Mouse (Mus musculus): Measurements from ENCODE around the gene Meis2. TPM values are rescaled to one million over a fixed set of nuclear protein-coding genes. Genes with fewer than 3 reads are reported as not detected.
A peak's percentile ranks its signal among the peaks of the same experiment; 100 is the strongest.

Meis2 gene
- polyA plus RNA-seq, 1 experiment from 2014 or later: 72.6 TPM

DNA sequence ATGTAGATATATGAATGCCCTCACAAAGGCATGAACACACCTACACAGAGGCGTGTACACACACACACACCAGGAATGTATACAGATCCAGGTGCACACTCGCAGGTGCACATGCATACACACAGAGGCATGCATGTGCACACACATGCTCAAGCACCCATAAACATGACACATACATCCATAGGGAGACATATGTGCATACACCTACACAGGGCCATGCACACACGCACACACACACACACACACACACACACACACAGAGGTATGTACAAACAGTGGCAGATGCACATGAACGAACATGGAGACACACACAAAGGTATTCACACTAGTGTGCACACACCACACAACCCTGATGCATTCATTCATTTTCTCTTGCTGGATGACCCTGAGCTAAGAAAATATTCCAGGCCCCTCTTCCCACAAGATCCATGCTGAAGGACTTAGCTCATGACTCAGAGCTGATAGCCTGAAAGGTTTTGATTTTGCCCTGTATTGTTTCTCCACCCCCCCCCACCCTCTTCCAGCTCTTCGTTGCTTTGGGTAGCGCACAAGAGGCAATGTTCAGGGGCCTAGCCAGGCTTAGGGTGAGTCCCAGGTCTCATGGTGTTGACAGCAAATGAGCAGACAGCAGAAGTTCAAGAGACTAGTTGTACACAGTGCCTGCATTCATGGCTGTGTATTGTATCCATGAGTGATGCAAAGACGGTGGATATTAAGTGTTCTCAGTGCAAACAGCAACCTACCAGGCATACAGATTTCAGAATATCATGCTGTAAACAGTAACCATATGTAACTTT, 116.8 kb downstream of the Meis2 start:
- no peaks in the 10 kb centered on the region for H3K27me3 ChIP-seq (ENCODE audit: insufficient read depth, low read length)
- H3K9me3 ChIP-seq (ENCODE audit: low read length): no peaks in the 10 kb centered on the region
- H3K27ac ChIP-seq (ENCODE audit: low read length): no peak overlapping the region
- ATAC-seq (ENCODE audit: low FRiP score, low TSS enrichment): no peak
- H3K4me3 ChIP-seq (ENCODE audit: low read length): no peak overlapping the region
- no peaks in the 10 kb centered on the region for H3K4me1 ChIP-seq (ENCODE audit: insufficient read depth, low read length)
- H3K36me3 ChIP-seq (ENCODE audit: insufficient read depth, low read length): peaks cover 11% of the 10 kb centered on the region; the same call in 1 of the 2 replicates
- 91% methylated on average over 7 of the region's 7 CpGs for WGBS
- H3K9ac ChIP-seq (replicated peaks; ENCODE audit: low read length): no peak overlapping the region
- H3K4me2 ChIP-seq (replicated peaks; ENCODE audit: low read depth, low read length): no peak overlapping the region

DNA sequence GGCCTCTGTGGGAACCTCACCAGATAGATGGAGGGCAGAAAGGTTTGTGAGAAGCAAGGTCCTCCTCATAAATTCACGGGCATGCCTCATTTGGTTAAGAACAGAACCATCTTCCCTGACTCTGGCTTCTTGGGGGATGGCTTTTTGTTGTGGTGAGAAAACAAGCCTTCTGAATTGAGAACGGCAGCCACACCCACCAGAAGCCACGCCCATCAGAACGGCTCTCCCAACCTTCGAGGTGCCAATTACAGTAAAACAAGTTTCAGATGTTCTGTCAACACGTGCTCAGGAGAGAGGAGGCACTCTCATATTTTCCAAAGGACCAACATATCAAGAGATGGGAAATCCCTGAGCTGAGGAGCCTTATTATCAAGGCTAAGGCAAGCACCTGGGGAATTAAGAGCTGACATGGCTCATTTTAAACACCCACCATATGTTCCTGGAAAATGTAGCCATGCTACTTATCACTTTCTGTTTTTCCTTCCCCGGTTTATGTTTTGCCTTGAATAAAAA, 117.9 kb downstream of the Meis2 start:
- Histone ChIP-seq H3K4me1 (ENCODE audit: insufficient read depth, low read length) (peaks cover 4% of the 10 kb centered on the region; the same call in 1 of the 2 replicates), H3K27me3 (ENCODE audit: insufficient read depth, low read length) (no peaks in the 10 kb centered on the region), H3K9me3 (ENCODE audit: low read length) (no peaks in the 10 kb centered on the region), H3K36me3 (ENCODE audit: insufficient read depth, low read length) (peaks cover 11% of the 10 kb centered on the region; the same call in 1 of the 2 replicates), H3K4me2 (replicated peaks; ENCODE audit: low read depth, low read length) (no peak overlapping the region), H3K4me3 (ENCODE audit: low read length) (no peak overlapping the region), H3K27ac (ENCODE audit: low read length) (no peak overlapping the region), H3K9ac (replicated peaks; ENCODE audit: low read length) (no peak overlapping the region)
- ATAC-seq (ENCODE audit: low FRiP score, low TSS enrichment): no peak
- WGBS: 25% methylated on average over 7 of the region's 7 CpGs

DNA sequence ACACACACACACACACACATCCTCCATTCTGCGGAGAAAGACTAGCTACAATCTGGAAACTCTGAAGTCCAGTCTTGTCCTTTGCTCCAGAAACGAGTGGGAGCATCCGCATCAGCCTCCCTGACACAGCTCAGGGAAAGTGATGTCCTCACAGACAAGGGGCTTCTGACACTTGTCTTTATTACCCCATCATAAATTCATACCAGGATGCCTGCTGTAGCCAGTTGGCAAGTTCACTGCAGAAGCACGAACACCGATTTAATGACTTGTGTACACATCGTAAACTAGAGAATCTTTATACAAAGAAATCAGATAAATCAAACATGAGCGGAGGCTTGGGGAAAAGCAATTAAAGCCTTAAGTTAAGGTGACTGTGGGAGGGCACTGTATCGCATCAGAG, 122.6 kb downstream of the Meis2 start:
- Histone ChIP-seq H3K27me3 (ENCODE audit: insufficient read depth, low read length) (no peaks in the 10 kb centered on the region), H3K4me1 (ENCODE audit: insufficient read depth, low read length) (peaks cover 14% of the 10 kb centered on the region; the same call in 1 of the 2 replicates), H3K4me2 (replicated peaks; ENCODE audit: low read depth, low read length) (no peak overlapping the region), H3K36me3 (ENCODE audit: insufficient read depth, low read length) (peaks cover 12% of the 10 kb centered on the region), H3K9me3 (ENCODE audit: low read length) (no peaks in the 10 kb centered on the region), H3K4me3 (ENCODE audit: low read length) (no peak overlapping the region), H3K27ac (ENCODE audit: low read length) (no peak overlapping the region), H3K9ac (replicated peaks; ENCODE audit: low read length) (no peak overlapping the region)
- no peak for ATAC-seq (ENCODE audit: low FRiP score, low TSS enrichment)
- 23% methylated on average over 8 of the region's 8 CpGs for WGBS

DNA sequence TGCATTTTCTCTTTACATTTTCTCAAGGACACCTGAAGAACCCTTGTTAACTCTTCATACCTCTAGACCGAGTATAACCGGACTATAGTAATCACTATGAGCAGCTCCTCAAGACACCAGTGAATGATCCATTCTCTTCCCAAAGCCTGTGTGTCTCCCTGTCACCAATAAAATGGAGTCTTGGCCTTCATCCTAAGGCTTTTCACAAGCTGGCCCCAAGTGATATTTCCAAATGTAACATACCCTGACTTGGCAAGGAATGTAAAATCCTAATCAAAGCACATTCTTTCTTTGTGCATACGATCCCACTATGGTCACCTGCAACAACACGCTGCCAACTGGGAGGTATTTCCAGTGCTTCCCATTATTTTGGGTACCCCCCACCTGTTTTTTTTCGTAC, 125.8 kb downstream of the Meis2 start:
- WGBS: 90% methylated on average over 5 of the region's 5 CpGs
- Histone ChIP-seq H3K9ac (replicated peaks; ENCODE audit: low read length) (no peak overlapping the region), H3K36me3 (ENCODE audit: insufficient read depth, low read length) (peaks cover 9% of the 10 kb centered on the region), H3K4me1 (ENCODE audit: insufficient read depth, low read length) (peaks cover 14% of the 10 kb centered on the region; the same call in 1 of the 2 replicates), H3K4me3 (ENCODE audit: low read length) (no peak overlapping the region), H3K27me3 (ENCODE audit: insufficient read depth, low read length) (no peaks in the 10 kb centered on the region), H3K4me2 (replicated peaks; ENCODE audit: low read depth, low read length) (no peak overlapping the region), H3K27ac (ENCODE audit: low read length) (no peak overlapping the region), H3K9me3 (ENCODE audit: low read length) (no peaks in the 10 kb centered on the region)
- ATAC-seq (ENCODE audit: low FRiP score, low TSS enrichment): no peak

DNA sequence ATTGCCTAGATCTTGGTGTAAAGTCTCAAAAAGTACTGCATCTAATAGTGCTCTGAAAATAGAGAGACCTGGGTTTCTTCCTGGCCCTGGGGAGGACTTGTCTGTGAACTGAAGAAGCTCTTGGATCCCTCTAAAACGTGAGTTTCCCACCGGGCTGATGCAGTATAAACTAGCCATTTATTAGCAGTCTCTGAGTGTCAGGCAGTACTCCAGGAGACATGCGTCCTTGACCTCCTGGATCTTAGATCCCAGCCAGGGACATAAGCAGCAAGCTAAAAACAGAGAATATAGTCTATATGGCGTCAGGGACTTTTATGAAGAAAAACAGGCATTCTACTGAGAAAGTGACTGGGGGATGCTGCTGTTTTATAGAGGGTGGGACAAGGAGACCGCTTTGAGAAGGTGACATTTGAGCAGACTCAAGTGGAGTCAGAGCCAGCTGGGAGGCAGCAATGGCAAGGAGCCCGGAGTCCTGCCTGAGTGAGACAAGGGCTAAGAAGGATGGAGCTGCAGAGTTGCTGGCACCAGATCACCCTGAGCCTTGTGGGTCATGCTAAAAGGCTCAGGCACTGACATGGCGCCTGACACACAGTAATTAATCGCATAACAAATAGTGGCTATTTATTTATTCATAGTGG, 126.6 kb downstream of the Meis2 start:
- ATAC-seq (ENCODE audit: low FRiP score, low TSS enrichment): no peak
- H3K36me3 ChIP-seq (ENCODE audit: insufficient read depth, low read length): peaks cover 9% of the 10 kb centered on the region
- no peak overlapping the region for H3K9ac ChIP-seq (replicated peaks; ENCODE audit: low read length)
- no peak overlapping the region for H3K4me3 ChIP-seq (ENCODE audit: low read length)
- no peak overlapping the region for H3K4me2 ChIP-seq (replicated peaks; ENCODE audit: low read depth, low read length)
- 0 out of 2 replicates have a peak overlapping the region, but pooled peaks have one; percentile 8 for H3K27ac ChIP-seq (ENCODE audit: low read length)
- H3K9me3 ChIP-seq (ENCODE audit: low read length): no peaks in the 10 kb centered on the region
- H3K27me3 ChIP-seq (ENCODE audit: insufficient read depth, low read length): no peaks in the 10 kb centered on the region
- H3K4me1 ChIP-seq (ENCODE audit: insufficient read depth, low read length): peaks cover 14% of the 10 kb centered on the region; the same call in 1 of the 2 replicates
- 71% methylated on average over 8 of the region's 8 CpGs for WGBS

DNA sequence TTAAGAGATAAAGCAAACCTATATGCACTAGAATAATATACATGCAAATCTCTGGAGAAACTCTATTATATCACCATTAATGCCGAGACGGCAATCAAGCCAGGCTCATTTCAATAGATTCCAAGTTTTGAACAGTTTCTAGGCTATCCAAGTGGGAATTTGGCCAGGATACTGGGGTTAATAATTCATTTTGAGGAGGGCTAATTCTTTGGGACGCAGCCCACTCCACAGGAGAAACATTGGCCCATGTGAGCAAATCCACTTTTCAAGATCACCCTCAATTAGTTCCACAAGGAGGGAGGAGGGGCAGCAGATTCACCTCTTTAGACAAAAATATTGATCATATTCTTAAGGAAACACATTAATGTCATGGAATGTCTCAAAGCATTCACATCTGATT, 127.3 kb downstream of the Meis2 start:
- no peak overlapping the region for H3K4me2 ChIP-seq (replicated peaks; ENCODE audit: low read depth, low read length)
- H3K4me1 ChIP-seq (ENCODE audit: insufficient read depth, low read length): peaks cover 14% of the 10 kb centered on the region; the same call in 1 of the 2 replicates
- no peaks in the 10 kb centered on the region for H3K9me3 ChIP-seq (ENCODE audit: low read length)
- no peak for ATAC-seq (ENCODE audit: low FRiP score, low TSS enrichment)
- WGBS: 66% methylated on average over 3 of the region's 3 CpGs
- H3K4me3 ChIP-seq (ENCODE audit: low read length): no peak overlapping the region
- no peak overlapping the region for H3K9ac ChIP-seq (replicated peaks; ENCODE audit: low read length)
- peaks cover 9% of the 10 kb centered on the region for H3K36me3 ChIP-seq (ENCODE audit: insufficient read depth, low read length)
- no peaks in the 10 kb centered on the region for H3K27me3 ChIP-seq (ENCODE audit: insufficient read depth, low read length)
- H3K27ac ChIP-seq (ENCODE audit: low read length): no peak overlapping the region

DNA sequence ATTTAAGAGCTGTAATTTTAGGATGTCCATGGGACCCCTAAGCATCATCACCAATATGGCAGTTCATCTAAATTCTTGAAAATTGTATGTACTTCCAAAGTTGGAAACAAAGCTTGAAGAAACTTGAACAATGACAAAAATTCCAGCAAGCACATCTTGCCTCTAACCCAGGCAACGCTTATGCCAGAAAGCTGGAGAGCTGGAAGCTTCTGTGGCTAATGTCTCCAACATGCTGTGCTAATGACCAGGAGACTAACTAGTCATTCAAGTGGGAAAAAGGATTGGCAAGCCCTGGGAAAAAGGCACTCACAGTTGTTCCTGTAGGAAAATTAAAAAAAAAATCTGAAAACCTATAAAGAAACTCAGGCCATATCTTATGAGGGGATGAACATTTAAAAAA, 127.7 kb downstream of the Meis2 start:
- Histone ChIP-seq H3K4me2 (replicated peaks; ENCODE audit: low read depth, low read length) (no peak overlapping the region), H3K36me3 (ENCODE audit: insufficient read depth, low read length) (peaks cover 9% of the 10 kb centered on the region), H3K4me3 (ENCODE audit: low read length) (no peak overlapping the region), H3K27ac (ENCODE audit: low read length) (no peak overlapping the region), H3K9ac (replicated peaks; ENCODE audit: low read length) (no peak overlapping the region), H3K4me1 (ENCODE audit: insufficient read depth, low read length) (peaks cover 11% of the 10 kb centered on the region; the same call in 1 of the 2 replicates), H3K27me3 (ENCODE audit: insufficient read depth, low read length) (no peaks in the 10 kb centered on the region), H3K9me3 (ENCODE audit: low read length) (no peaks in the 10 kb centered on the region)
- WGBS: 92% methylated on average over 1 of the region's 1 CpGs
- no peak for ATAC-seq (ENCODE audit: low FRiP score, low TSS enrichment)

DNA sequence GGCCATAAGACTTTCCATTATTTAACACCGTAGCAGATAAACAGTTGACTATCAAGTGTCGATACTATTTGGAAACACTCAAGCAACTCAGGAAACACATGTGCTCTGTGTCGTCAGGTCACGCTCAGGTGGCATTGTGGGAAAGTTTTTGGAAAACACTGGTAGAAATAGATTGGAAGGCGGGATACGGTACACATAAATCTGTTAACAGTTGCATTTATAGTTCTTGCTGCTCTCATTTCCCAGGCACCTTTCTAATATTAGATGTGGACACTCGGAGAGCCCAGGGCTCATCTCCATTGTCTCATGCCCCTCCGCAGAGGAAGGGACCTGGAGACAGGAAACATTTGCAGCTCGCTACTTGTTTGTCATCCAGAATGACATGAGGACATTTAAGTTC, 128.9 kb downstream of the Meis2 start:
- 81% methylated on average over 9 of the region's 9 CpGs for WGBS

DNA sequence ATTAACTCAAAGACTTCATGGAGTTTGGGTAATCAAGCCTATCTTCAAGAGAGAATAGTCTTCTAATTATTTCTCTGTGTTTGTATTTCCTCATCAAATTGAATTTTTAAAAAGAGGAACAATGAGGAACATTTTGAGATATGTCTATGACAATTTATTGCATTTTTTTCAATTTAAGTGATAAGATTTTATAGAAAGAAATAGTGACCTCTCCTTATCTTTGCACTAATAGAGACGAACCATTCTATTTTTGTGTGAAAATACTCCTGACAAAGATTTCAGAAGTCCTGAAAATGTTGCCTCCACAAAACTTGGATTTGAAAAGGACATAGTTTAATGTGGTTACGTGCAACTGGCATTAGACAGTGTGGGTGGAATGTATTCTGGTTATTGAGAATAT, 131.3 kb downstream of the Meis2 start:
- Histone ChIP-seq H3K4me1 (ENCODE audit: insufficient read depth, low read length) (peaks cover 9% of the 10 kb centered on the region; the same call in 1 of the 2 replicates), H3K27ac (ENCODE audit: low read length) (no peak overlapping the region), H3K4me3 (ENCODE audit: low read length) (no peak overlapping the region), H3K4me2 (replicated peaks; ENCODE audit: low read depth, low read length) (no peak overlapping the region), H3K9me3 (ENCODE audit: low read length) (no peaks in the 10 kb centered on the region), H3K36me3 (ENCODE audit: insufficient read depth, low read length) (no peaks in the 10 kb centered on the region), H3K9ac (replicated peaks; ENCODE audit: low read length) (no peak overlapping the region), H3K27me3 (ENCODE audit: insufficient read depth, low read length) (no peaks in the 10 kb centered on the region)
- WGBS: 85% methylated on average over 2 of the region's 2 CpGs
- no peak for ATAC-seq (ENCODE audit: low FRiP score, low TSS enrichment)

More for the DNA sequence above, 128.9 kb downstream of the Meis2 start:
- Histone ChIP-seq H3K27ac (ENCODE audit: low read length) (no peak overlapping the region), H3K36me3 (ENCODE audit: insufficient read depth, low read length) (peaks cover 9% of the 10 kb centered on the region), H3K4me3 (ENCODE audit: low read length) (no peak overlapping the region), H3K9me3 (ENCODE audit: low read length) (no peaks in the 10 kb centered on the region), H3K4me1 (ENCODE audit: insufficient read depth, low read length) (peaks cover 10% of the 10 kb centered on the region; the same call in 1 of the 2 replicates), H3K4me2 (replicated peaks; ENCODE audit: low read depth, low read length) (no peak overlapping the region), H3K27me3 (ENCODE audit: insufficient read depth, low read length) (no peaks in the 10 kb centered on the region), H3K9ac (replicated peaks; ENCODE audit: low read length) (no peak overlapping the region)
- no peak for ATAC-seq (ENCODE audit: low FRiP score, low TSS enrichment)

DNA sequence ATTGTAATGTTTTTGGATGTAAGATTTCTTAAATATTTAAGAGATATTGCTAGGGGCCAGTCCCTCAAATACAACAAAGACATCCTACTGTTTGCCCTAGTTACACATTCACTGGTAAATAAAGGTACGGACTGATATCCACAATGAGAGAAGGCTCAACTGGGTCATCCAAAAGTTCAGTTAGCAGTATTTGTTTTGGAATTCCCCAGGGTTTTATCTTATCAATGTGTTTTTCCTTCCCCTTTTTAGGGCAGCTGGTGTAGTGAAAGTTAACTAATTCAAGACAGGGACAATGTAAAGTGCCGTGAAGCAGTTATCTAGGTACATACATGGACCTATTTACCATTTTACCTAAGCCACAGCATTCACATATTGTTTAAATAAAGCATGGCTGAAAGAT, 132.4 kb downstream of the Meis2 start:
- Histone ChIP-seq H3K9me3 (ENCODE audit: low read length) (no peaks in the 10 kb centered on the region), H3K27ac (ENCODE audit: low read length) (no peak overlapping the region), H3K4me2 (replicated peaks; ENCODE audit: low read depth, low read length) (no peak overlapping the region), H3K36me3 (ENCODE audit: insufficient read depth, low read length) (no peaks in the 10 kb centered on the region), H3K4me1 (ENCODE audit: insufficient read depth, low read length) (peaks cover 1% of the 10 kb centered on the region; the same call in 1 of the 2 replicates), H3K9ac (replicated peaks; ENCODE audit: low read length) (no peak overlapping the region), H3K4me3 (ENCODE audit: low read length) (no peak overlapping the region), H3K27me3 (ENCODE audit: insufficient read depth, low read length) (no peaks in the 10 kb centered on the region)
- 80% methylated on average over 2 of the region's 2 CpGs for WGBS
- ATAC-seq (ENCODE audit: low FRiP score, low TSS enrichment): no peak
